Mouse (Mus musculus) stomach, embryonic 16.5 days (tissue): ENCODE results near the gene Nhlh1. TPM values are rescaled to one million over a fixed set of nuclear protein-coding genes. Genes with fewer than 3 reads are reported as not detected.

Source experiments
- ATAC-seq: fragments of 200-750 bp; cut with Nextera tagmentation; 2 replicates; pipeline ENCODE4 v1.8.0; 2017; ENCODE audit warnings: moderate number of reproducible peaks, moderate TSS enrichment; ENCODE audit not compliant: insufficient read depth, low FRiP score
- H3K27ac ChIP-seq: fragments of 300-500 bp; sonication (generic); 2 replicates; pipeline ENCODE4 v1.5.1; 2014; ENCODE audit warnings: low read length
- H3K27me3 ChIP-seq: fragments of 300-500 bp; sonication (generic); 2 replicates; pipeline ENCODE4 v1.6.1; 2014; ENCODE audit warnings: low read length, control low read depth, mixed read lengths; ENCODE audit not compliant: control insufficient read depth, insufficient read depth
- H3K36me3 ChIP-seq: fragments of 300-500 bp; sonication (generic); 2 replicates; pipeline ENCODE4 v1.6.1; 2014; ENCODE audit warnings: low read length; ENCODE audit not compliant: control insufficient read depth, insufficient read depth
- H3K4me1 ChIP-seq: fragments of 300-500 bp; sonication (generic); 2 replicates; pipeline ENCODE4 v1.6.1; 2014; ENCODE audit warnings: low read length, control low read depth, mixed read lengths; ENCODE audit not compliant: control insufficient read depth, insufficient read depth
- H3K4me2 ChIP-seq: fragments of 300-500 bp; sonication (generic); 2 replicates; pipeline ENCODE4 v1.6.1; 2014; ENCODE audit warnings: low read depth, low read length, mixed read lengths
- H3K4me3 ChIP-seq: fragments of 300-500 bp; sonication (generic); replicated peaks from 2 replicates; pipeline ENCODE4 v1.5.1; 2014; ENCODE audit warnings: mild to moderate bottlenecking, low read length
- H3K9ac ChIP-seq: fragments of 300-500 bp; sonication (generic); 2 replicates; pipeline ENCODE4 v1.6.1; 2014; ENCODE audit warnings: low read length
- H3K9me3 ChIP-seq: fragments of 300-500 bp; sonication (generic); replicated peaks from 2 replicates; pipeline ENCODE4 v1.6.1; 2016; ENCODE audit warnings: low read length, control low read depth; ENCODE audit not compliant: control insufficient read depth
- WGBS: fragments of 180-500 bp; shearing (Covaris S2); extraction: QIAGEN DNeasy Blood & Tissue Kit; methylation state at CpG from one replicate; pipeline ENCODE4 v1.1.7; 2014; 5-methylcytosine and 5-hydroxymethylcytosine counted together
- polyA plus RNA-seq: library from polyadenylated mRNA; unstranded; fragments of >200 nt; fragmentation: Nextera tagmentation; extraction: Ambion mirVana; gene quantifications from 2 replicates; pipeline ENCODE4 v1.2.1, GENCODE M21; 2015

Nhlh1 gene
- not detected in 2 replicates for polyA plus RNA-seq

DNA sequence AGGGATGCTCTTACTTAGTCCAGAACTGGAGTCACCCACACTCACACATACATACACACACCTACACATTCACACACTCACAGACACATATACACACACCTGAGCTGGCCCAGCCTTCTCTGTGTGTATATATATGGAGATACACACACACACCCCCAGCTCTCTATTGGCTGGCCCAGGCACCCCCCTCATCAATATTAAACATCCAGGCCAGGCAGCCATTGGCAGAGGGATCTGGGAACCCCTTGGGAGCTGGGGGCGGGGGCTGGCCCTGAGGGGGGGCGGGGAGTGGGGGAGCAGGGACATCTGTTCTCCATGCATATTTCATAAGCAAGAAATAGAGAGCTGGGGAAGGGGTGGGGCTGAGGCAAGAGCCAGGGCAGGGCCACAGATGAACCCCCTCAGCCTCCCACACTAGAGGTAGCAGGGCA lies at the start of gene Nhlh1:
Gene Nhlh1 (minus strand): TSS at position 83 of the 431 bp plus-strand sequence.
- Histone ChIP-seq H3K9ac (no peak within 1 kb of the TSS), H3K4me2 (no peak within 1 kb of the TSS), H3K9me3 (no peaks in the 10 kb centered on the region), H3K27ac (no peak within 1 kb of the TSS), H3K27me3 (peaks cover 18% of the 10 kb centered on the region), H3K4me3 (no peak within 1 kb of the TSS), H3K4me1 (no peaks in the 10 kb centered on the region; the same call in 1 of the 2 replicates), H3K36me3 (no peaks in the 10 kb centered on the region)
- ATAC-seq = no peak
- 43% methylated on average over 2 of the region's 2 CpGs for WGBS

DNA sequence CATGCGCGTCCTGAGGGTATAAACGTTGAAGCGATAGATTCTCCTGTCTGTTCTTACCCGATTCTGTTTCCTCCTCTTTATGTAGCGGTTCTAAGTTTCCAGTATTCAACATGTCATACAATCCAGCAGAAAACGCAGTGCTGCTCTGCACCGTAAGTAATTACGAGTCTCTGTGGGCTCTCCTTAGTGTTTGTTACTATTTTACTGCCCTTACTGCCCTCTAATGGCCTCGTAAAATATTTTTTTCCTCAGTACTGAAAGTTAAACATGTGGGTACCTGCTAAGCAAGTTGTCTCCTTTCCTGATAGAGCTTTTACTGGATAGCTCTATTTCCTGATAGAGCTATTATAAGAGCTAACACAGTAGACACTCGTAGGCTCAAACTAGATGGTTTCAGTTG lies 47.7 kb upstream of the Nhlh1 start:
- 80% methylated on average over 11 of the region's 11 CpGs for WGBS
- no peak overlapping the region for H3K4me2 ChIP-seq
- H3K9ac ChIP-seq = no peak overlapping the region
- H3K9me3 ChIP-seq = no peaks in the 10 kb centered on the region
- no peak overlapping the region for H3K4me3 ChIP-seq
- H3K27me3 ChIP-seq = no peaks in the 10 kb centered on the region
- H3K27ac ChIP-seq = no peak overlapping the region
- peaks cover 45% of the 10 kb centered on the region for H3K36me3 ChIP-seq
- ATAC-seq = no peak
- no peaks in the 10 kb centered on the region for H3K4me1 ChIP-seq

DNA sequence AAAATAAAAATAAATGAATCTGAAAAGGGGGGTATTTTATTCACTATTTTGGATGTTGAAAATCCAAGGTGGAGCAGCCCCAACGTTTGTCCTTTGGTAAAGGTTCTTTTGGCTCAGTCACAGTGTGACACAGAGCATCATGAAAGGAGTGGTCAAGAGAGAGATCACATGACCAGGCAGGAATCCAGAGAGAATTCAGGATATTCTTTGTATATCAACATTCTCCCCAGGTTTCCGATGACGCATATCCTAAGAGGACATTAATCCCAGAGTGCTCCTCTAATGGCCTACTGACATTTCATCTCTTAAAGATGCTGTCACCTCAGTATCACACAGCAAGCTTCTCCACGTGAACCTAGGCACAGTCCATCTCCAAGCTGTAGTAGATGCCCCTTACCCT lies 46.2 kb upstream of the Nhlh1 start:
- peaks cover 47% of the 10 kb centered on the region for H3K36me3 ChIP-seq
- no peak for ATAC-seq
- no peak overlapping the region for H3K9ac ChIP-seq
- H3K4me3 ChIP-seq = no peak overlapping the region
- H3K4me2 ChIP-seq = no peak overlapping the region
- no peaks in the 10 kb centered on the region for H3K27me3 ChIP-seq
- no peaks in the 10 kb centered on the region for H3K9me3 ChIP-seq
- H3K4me1 ChIP-seq = no peaks in the 10 kb centered on the region
- H3K27ac ChIP-seq = no peak overlapping the region
- 76% methylated on average over 4 of the region's 4 CpGs for WGBS

DNA sequence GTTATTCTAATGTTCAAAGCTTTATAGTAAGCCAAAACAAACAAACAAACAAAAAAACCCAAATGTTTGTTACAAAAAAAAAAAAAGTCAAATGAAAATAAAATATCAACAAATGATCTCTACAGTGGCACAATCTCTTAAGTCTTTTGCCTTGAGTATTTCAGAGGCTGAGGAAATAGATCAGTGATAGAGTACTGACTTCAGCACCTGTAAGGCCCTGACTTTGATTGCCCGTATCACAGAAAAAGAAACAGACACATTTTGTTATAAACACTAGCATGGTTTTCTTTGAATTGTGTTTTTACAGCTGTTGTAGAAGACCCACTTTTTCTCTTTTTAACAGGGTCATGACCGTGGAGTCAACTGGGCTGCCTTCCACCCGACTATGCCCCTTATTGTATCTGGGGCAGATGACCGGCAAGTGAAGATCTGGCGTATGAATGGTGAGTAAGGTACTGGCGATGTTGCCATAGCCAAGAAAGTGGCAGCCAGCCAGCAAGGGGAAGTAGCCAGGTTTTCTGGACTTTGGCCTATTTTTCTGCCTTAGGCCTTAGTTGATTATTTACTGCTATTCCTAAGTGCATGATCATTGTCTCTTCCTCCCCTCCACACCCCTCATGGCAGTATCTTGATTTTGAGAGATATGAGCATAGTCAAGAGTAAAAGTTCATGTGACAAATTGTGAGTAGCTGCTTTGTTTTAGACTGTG lies 42.1 kb upstream of the Nhlh1 start:
- no peaks in the 10 kb centered on the region for H3K9me3 ChIP-seq
- 78% methylated on average over 6 of the region's 6 CpGs for WGBS

DNA sequence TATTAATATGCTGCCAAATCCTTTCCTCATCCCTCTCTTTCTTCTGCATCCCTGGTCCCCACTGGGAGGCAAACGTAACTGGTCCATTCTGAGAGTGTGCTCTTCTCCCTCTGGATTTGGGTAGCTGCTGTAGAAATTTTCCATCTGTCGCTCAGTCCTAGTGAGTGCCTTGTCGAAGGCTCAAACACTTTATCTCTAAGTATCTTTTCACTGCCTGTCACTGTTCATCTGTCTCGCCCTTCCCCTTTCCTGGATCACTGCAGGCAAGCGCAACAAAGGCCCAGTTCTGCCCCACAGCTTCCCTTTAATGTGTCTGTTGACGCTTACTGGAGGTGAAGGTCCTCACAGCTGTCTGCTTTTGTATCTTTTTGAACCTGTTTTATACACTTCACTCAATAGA lies 37.8 kb upstream of the Nhlh1 start:
- no peaks in the 10 kb centered on the region for H3K4me1 ChIP-seq
- no peaks in the 10 kb centered on the region for H3K9me3 ChIP-seq
- H3K9ac ChIP-seq = no peak overlapping the region
- H3K27ac ChIP-seq = no peak overlapping the region
- WGBS = 69% methylated on average over 6 of the region's 6 CpGs
- ATAC-seq = no peak
- peaks cover 29% of the 10 kb centered on the region for H3K36me3 ChIP-seq
- no peak overlapping the region for H3K4me2 ChIP-seq
- H3K4me3 ChIP-seq = no peak overlapping the region
- H3K27me3 ChIP-seq = no peaks in the 10 kb centered on the region

More for the DNA sequence above, 42.1 kb upstream of the Nhlh1 start:
- H3K4me1 ChIP-seq = no peaks in the 10 kb centered on the region
- peaks cover 33% of the 10 kb centered on the region for H3K36me3 ChIP-seq
- ATAC-seq = no peak
- H3K27ac ChIP-seq = no peak overlapping the region
- H3K4me3 ChIP-seq = no peak overlapping the region
- H3K27me3 ChIP-seq = no peaks in the 10 kb centered on the region
- H3K9ac ChIP-seq = no peak overlapping the region
- H3K4me2 ChIP-seq = no peak overlapping the region

- H3K9me3 ChIP-seq = no peaks in the 10 kb centered on the region
- ATAC-seq = no peak
- no peaks in the 10 kb centered on the region for H3K4me1 ChIP-seq
- peaks cover 26% of the 10 kb centered on the region for H3K36me3 ChIP-seq
- H3K4me2 ChIP-seq = no peak overlapping the region
- H3K4me3 ChIP-seq = no peak overlapping the region
- no peak overlapping the region for H3K9ac ChIP-seq
- no peak overlapping the region for H3K27ac ChIP-seq
- no peaks in the 10 kb centered on the region for H3K27me3 ChIP-seq
Observed at GRCm38 (mm10) chr1:172094295-172094694, 36.9 kb upstream of the Nhlh1 start.

DNA sequence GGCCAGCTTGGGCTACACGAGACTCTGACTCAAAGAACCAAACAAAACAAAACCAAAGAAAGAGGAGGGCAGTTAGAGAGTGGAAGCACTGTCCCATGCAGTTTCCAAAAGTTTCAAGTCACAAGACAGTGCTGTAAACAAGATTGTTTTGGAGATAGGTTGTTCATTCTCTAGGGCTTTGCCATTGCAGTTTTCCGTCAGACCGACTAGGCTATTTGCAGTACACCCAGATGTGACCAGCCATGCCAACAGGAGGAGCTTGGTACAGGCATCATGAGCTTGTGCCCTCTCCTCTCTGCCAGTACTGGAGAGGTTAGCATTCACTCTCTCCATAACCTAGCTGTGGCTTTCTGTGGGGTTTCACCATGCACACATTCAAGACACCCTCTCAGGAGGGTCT lies 36.1 kb upstream of the Nhlh1 start:
- Histone ChIP-seq H3K27ac (no peak overlapping the region), H3K4me3 (no peak overlapping the region), H3K4me2 (no peak overlapping the region), H3K4me1 (no peaks in the 10 kb centered on the region), H3K36me3 (peaks cover 24% of the 10 kb centered on the region), H3K9me3 (no peaks in the 10 kb centered on the region), H3K27me3 (no peaks in the 10 kb centered on the region), H3K9ac (no peak overlapping the region)
- no peak for ATAC-seq
- WGBS = 75% methylated on average over 3 of the region's 3 CpGs

DNA sequence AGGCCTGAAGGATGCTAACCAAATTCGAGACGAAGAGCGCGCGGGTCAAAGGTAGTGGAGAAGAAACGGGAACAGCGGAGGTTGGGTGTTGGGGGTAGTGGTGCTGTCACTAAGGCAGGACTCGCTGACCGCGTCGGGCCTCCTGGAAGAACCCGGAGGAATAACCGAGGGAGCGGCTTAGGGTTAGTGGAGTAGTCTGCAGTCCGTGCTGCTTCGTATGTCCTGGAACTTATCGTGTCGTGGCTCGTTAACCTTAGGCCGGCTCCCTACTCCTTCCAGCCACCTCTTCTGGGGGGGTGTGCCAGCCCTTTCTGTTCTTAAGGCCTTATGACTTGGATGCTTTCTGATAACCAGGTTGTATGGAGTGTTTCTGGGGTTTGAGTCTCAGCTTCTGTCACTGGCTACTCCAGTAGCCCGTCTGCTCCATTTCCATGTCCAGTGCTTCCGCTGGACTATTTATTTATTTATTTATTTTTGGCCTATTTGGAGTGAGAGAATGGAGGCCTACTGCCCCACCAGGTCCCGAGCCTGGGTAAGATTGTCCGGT lies 25.6 kb upstream of the Nhlh1 start:
- Histone ChIP-seq H3K9me3 (no peaks in the 10 kb centered on the region), H3K27me3 (no peaks in the 10 kb centered on the region), H3K36me3 (peaks cover 5% of the 10 kb centered on the region; the same call in 1 of the 2 replicates), H3K4me3 (peak overlapping the region; percentile 76), H3K4me1 (peaks cover 9% of the 10 kb centered on the region), H3K27ac (peak overlapping the region; percentile 82), H3K4me2 (peak overlapping the region; percentile 65), H3K9ac (peak overlapping the region; percentile 91)
- ATAC-seq = peak; percentile 75
- WGBS = under 1% methylated on average over 24 of the region's 24 CpGs

DNA sequence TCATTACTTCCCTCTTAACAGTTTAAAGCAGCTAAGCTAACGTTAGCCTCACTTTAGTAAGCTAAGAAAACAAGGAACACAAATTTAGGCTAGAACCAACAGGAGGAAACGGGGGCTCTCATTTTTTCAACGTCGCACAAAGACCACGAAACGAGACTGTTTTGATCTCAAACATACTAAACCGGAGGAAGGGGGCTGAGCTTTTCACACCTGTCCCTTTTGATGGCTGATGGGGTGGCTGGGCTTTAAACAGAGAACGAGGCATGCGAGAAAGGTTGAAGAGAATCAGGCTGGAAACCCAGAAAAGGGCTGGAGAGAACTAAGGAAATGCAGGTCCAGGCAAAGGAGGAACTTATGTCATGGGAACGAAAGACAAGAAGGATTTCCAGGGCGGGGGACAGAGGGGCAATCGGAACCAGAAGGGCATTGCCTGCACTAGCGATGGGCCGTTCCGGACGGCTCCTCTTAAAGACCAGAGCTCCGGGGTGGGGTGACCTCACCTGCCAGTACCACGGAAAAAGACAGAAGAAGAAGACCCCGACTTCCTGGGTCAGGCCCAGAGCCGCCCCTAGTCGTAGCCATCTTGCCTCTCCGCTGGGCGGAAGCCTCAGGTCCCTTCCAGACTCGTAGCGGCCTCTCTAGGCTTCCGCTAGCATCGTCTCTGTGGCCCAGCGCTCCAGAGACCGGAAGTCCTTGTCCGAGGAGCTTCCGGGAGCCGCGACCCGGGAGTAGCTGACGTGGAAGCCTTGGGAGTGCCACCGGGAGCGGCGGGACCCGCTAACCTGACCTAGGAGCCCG lies 24.9 kb upstream of the Nhlh1 start, which contains the start of the genes Copa and Ncstn:
Gene Copa (plus strand): TSS at position 429 of the 798 bp plus-strand sequence.
Gene Ncstn (minus strand): TSS at position 695 of the 798 bp plus-strand sequence.
- H3K4me3 ChIP-seq = peak within 1 kb of the TSS; percentile 76
- no peaks in the 10 kb centered on the region for H3K9me3 ChIP-seq
- ATAC-seq = peak; percentile 98
- peaks cover 5% of the 10 kb centered on the region; the same call in 1 of the 2 replicates for H3K36me3 ChIP-seq
- peak within 1 kb of the TSS; percentile 89 for H3K27ac ChIP-seq
- peak within 1 kb of the TSS; percentile 91 for H3K9ac ChIP-seq
- H3K4me1 ChIP-seq = peaks cover 9% of the 10 kb centered on the region
- H3K4me2 ChIP-seq = peak within 1 kb of the TSS; percentile 65
- no peaks in the 10 kb centered on the region for H3K27me3 ChIP-seq
- WGBS = under 1% methylated on average over 40 of the region's 40 CpGs
